Mouse (Mus musculus) bone marrow, adult 2 months (tissue): ENCODE results near the gene Setd1b. TPM values are rescaled to one million over a fixed set of nuclear protein-coding genes. Genes with fewer than 3 reads are reported as not detected.
A peak's percentile ranks its signal among the peaks of the same experiment; 100 is the strongest.
"Not testable (repeated sequence)": the region's sequence is repeated elsewhere in the genome, so short reads cannot be mapped to it uniquely, and the experiment has no call there.

Experiments
- H3K27ac ChIP-seq: fragments of 200-500 bp; 2 replicates; pipeline ENCODE4 v1.5.1; 2012; ENCODE audit warnings: low read depth, mild to moderate bottlenecking, control low read depth, inconsistent platforms, low read length; ENCODE audit not compliant: control insufficient read depth, poor library complexity, insufficient read depth
- H3K4me1 ChIP-seq: fragments of 200-500 bp; 2 replicates; pipeline ENCODE4 v1.6.1; 2011; ENCODE audit warnings: low read length; ENCODE audit not compliant: control insufficient read depth, insufficient read depth
- H3K4me3 ChIP-seq: fragments of 200-500 bp; replicated peaks from 2 replicates; pipeline ENCODE3; 2011; ENCODE audit warnings: mild to moderate bottlenecking, low read depth, low read length, control low read depth; ENCODE audit not compliant: control insufficient read depth
- CTCF ChIP-seq: fragments of 200-500 bp; IDR thresholded peaks from 2 replicates; pipeline ENCODE4 v1.5.1; 2011; ENCODE audit warnings: low read length, control low read depth; ENCODE audit not compliant: control insufficient read depth, insufficient read depth
- POLR2A ChIP-seq: fragments of 200-500 bp; IDR thresholded peaks from 2 replicates; pipeline ENCODE4 v1.6.1; 2011; ENCODE audit warnings: low read depth, mild to moderate bottlenecking, control low read depth, low read length, borderline replicate concordance; ENCODE audit not compliant: control insufficient read depth
- WGBS: fragments of 180-500 bp; shearing (Covaris S2); methylation state at CpG from one replicate; pipeline ENCODE4 v1.1.7; 2018; 5-methylcytosine and 5-hydroxymethylcytosine counted together
- polyA plus RNA-seq: library from polyadenylated mRNA; stranded (reverse); fragments of >200 nt; gene quantifications from 2 replicates; pipeline ENCODE4 v1.2.4, GENCODE M21; 2011; ENCODE audit warnings: low replicate concordance; ENCODE audit not compliant: missing spikeins, insufficient read depth, insufficient read length

Gene Setd1b
- polyA plus RNA-seq, 1 experiment, result 34.2 TPM

DNA sequence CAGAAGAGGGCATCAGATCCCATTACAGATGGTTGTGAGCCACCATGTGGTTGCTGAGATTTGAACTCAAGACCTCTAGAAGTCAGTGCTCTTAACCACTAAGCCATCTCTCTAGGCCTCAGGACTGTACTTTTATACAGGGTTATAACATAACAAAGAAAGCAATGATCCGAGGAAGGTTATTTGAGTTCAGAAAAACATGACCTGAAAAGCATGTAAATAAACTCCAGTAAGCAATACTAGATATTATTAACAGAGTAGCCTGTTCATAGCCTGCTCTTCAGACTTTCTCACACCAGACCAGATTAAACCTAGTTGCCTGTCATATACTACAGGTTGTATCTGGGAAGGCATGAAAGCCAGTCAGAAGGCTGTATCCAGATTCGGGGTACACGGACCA is 45.3 kb downstream of the Setd1b start:
- no peak overlapping the region for H3K4me3 ChIP-seq
- no peak for TF ChIP-seq POLR2A
- no peak for TF ChIP-seq CTCF
- H3K4me1 ChIP-seq, result peaks cover under 1% of the 10 kb centered on the region; the same call in 1 of the 2 replicates
- 89% methylated on average over 3 of the region's 3 CpGs for WGBS
- H3K27ac ChIP-seq, result no peak overlapping the region

DNA sequence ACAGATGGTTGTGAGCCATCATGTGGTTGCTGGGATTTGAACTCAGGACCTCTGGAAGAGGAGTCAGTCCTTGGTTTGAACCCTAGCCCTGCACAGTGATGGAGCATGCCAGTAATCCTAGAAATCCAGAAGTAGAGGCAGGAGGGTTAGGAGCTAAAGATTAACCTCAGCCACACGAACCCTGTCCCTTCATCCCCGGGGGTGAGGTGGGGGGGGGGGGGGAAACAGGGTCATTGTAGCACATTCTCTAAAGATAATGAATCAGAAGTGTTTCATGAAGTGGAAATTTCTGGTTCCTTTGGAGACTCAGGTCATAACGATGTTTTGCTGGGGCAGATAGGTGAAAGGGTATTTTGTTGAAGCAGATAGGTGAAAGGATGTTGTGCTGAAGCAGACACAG is 48.9 kb downstream of the Setd1b start:
- no peak overlapping the region for H3K4me3 ChIP-seq
- peaks cover 3% of the 10 kb centered on the region; the same call in 1 of the 2 replicates for H3K4me1 ChIP-seq
- peak overlapping the region; percentile 57 for H3K27ac ChIP-seq
- TF ChIP-seq POLR2A (no peak), CTCF (no peak)
- 79% methylated on average over 3 of the region's 3 CpGs for WGBS

GRCm38 (mm10) chr5:123191427-123191826 is 49.4 kb downstream of the Setd1b start:
- Histone ChIP-seq H3K4me1 (peaks cover 3% of the 10 kb centered on the region; the same call in 1 of the 2 replicates), H3K4me3 (no peak overlapping the region), H3K27ac (peak overlapping the region; percentile 57)
- TF ChIP-seq CTCF (no peak), POLR2A (no peak)
- WGBS, result 34% methylated on average over 6 of the region's 6 CpGs

DNA sequence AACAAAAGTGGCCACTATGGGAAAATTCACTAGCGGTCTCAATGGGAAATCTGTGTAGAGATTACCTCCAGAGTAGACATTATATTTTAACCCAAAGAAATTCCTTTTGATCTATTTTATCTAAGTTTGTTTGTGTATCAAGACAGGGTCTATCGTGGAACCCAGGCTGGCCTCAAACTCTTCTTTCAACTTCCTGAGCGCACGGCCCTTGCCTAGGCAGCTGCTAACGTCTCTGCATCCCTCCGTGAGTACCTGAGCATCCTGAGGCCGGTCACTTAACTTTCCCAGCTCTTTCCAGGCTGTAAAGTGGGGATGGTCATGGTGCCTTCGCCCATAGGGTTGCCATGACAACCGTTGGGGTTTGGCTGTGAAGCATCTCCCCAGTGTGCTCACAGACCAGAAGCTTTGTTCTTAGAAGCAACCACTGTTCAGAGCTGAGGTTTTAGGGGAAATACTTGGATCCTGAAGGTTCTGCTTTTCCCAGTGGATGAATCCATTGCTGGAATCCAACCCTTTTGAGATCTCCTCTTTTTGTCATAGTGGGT is 50.7 kb downstream of the Setd1b start:
- H3K27ac ChIP-seq, result peak overlapping the region; percentile 78
- WGBS, result 57% methylated on average over 9 of the region's 9 CpGs
- H3K4me3 ChIP-seq, result no peak overlapping the region
- peaks cover 3% of the 10 kb centered on the region; the same call in 1 of the 2 replicates for H3K4me1 ChIP-seq
- TF ChIP-seq CTCF, result no peak
- no peak for TF ChIP-seq POLR2A

DNA sequence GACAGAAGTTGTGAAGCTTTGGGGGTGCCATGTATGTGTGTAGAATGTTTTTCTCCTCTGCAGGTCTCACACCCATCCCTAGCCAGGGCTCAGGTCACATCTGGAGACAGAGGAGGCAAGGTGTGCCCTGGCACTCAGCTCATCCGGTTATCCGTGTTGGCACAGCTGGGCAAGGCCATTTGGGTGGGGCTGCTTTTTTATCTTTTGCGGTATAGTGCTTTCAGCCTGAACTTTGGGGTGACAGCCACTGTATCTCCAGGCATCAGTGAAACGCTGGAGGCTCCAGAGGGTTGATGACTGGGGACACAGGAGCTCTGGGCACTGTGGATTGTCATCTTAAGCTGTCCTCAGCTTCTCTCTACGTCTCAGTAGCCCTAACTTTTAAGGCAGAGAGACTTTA is 51.4 kb downstream of the Setd1b start:
- peak overlapping the region; percentile 78 for H3K27ac ChIP-seq
- H3K4me3 ChIP-seq, result no peak overlapping the region
- H3K4me1 ChIP-seq, result peaks cover 3% of the 10 kb centered on the region; the same call in 1 of the 2 replicates
- 54% methylated on average over 5 of the region's 5 CpGs for WGBS
- no peak for TF ChIP-seq CTCF
- no peak for TF ChIP-seq POLR2A

GRCm38 (mm10) chr5:123194856-123195255 is 52.9 kb downstream of the Setd1b start:
- Histone ChIP-seq H3K27ac (0 out of 2 replicates have a peak overlapping the region, but pooled peaks have one; percentile 16), H3K4me1 (peaks cover 3% of the 10 kb centered on the region; the same call in 1 of the 2 replicates), H3K4me3 (no peak overlapping the region)
- TF ChIP-seq CTCF, result no peak
- no peak for TF ChIP-seq POLR2A
- WGBS, result 88% methylated on average over 6 of the region's 6 CpGs

- H3K4me1 ChIP-seq, result peaks cover 3% of the 10 kb centered on the region; the same call in 1 of the 2 replicates
- H3K27ac ChIP-seq, result no peak overlapping the region
- TF ChIP-seq POLR2A, result no peak
- no peak for TF ChIP-seq CTCF
- 87% methylated on average over 16 of the region's 16 CpGs for WGBS
- H3K4me3 ChIP-seq, result no peak overlapping the region
Measured at GRCm38 (mm10) chr5:123195500-123196000, 53.6 kb downstream of the Setd1b start.

DNA sequence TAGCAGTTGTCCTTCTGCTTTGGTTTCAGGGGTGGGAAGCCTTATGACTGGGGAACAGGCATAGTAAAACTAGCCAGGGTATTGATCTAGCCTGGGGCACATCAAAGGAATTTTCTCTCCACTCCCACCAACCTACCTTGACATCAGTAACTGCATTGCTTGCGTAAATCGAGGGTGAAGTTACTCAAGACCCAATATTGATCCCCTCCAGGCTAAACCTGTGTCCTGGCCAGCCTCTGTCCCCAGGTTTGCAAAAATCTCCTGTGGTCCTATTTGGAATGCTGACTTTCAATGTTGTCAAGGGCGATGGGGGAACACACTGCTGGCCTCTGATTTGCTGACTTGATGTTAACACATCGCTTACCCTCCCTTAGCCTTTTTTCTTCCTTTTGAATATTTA is 54.8 kb downstream of the Setd1b start:
- no peak overlapping the region for H3K27ac ChIP-seq
- no peak overlapping the region for H3K4me3 ChIP-seq
- peaks cover 3% of the 10 kb centered on the region; the same call in 1 of the 2 replicates for H3K4me1 ChIP-seq
- TF ChIP-seq POLR2A (no peak), CTCF (no peak)
- 82% methylated on average over 4 of the region's 4 CpGs for WGBS

DNA sequence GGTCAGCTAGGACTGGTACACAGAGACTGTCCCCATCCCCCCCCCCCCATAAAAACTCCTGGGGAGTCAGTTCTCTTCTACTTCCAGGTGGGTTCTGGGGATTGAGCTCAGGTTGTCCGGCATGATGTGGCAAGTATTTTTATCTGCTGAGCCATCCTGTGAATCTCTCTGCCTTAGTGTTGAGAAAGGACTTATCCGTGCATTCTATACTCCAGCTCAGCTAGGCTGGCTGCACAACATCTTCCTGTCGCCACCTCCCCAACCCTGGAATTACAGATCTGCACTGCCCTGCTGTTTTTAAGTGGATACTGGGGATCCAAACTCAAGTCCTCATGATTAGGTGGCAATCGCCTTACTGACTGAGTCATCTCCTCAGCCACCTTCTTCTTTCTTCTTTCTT is 56.5 kb downstream of the Setd1b start:
- Histone ChIP-seq H3K27ac (no peak overlapping the region), H3K4me1 (no peaks in the 10 kb centered on the region; the same call in 1 of the 2 replicates), H3K4me3 (no peak overlapping the region)
- 81% methylated on average over 4 of the region's 4 CpGs for WGBS
- TF ChIP-seq CTCF (no peak), POLR2A (no peak)

GRCm38 (mm10) chr5:123200816-123201522 is 59.0 kb downstream of the Setd1b start:
- H3K27ac ChIP-seq, result peak overlapping the region; percentile 65

More at GRCm38 (mm10) chr5:123200816-123201522, 59.0 kb downstream of the Setd1b start:
- WGBS, result 71% methylated on average over 7 of the region's 7 CpGs
- H3K4me1 ChIP-seq, H3K4me3 ChIP-seq: not testable (repeated sequence)
